In the genomic region with DNA sequence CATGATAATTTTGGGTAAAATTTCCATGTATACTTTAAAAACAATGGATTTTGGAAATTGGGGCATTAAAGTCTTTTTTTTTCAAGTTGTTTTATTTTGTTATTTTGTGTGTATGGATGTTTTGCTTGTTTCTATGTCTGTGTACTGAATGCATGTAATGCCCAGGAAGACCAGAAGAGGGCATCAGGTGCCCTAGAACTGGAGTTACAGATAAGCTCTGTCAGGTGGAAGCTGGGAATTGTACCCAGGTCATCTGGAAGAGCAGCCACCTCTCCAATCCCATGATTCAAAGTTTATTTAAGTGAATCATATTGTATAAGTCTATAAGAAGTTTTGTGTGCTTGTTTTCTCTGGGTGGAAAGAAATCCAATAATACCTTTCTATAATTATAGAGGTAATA, we compare ENCODE assay signal across 11 mouse cellular contexts.
DNase-seq lines count a peak whose midpoint lies in the region; ATAC-seq and TF ChIP-seq lines count a peak whose summit lies in the region.
"Had no signal": no experiment of that assay in that cellular context is flagged by ENCODE, and none has a peak within 500 bp of the region (broad histone marks: within the 10 kb centered on the region; RNA-seq: fewer than 3 reads in every experiment).

No protein-coding gene starts in this region.

- ATAC-seq in kidney, postnatal 0 days (replicated peaks; ENCODE audit: low FRiP score, low read depth) = no peak
- no peak for ATAC-seq in liver, postnatal 0 days
- no peak for ATAC-seq in neural tube, embryonic 15.5 days (ENCODE audit: low FRiP score)

- TF ChIP-seq EP300 in liver, postnatal 0 days (IDR thresholded peaks at IDR 0.05; ENCODE audit: low read depth) = no peak

- no peak overlapping the region for H3K9ac ChIP-seq in kidney, postnatal 0 days (ENCODE audit: low read depth, low read length)
- H3K9ac ChIP-seq in liver, postnatal 0 days (replicated peaks) = no peak overlapping the region
- H3K9ac ChIP-seq in neural tube, embryonic 15.5 days (replicated peaks) = no peak overlapping the region
- H3K9ac ChIP-seq: lung, embryonic 15.5 days; neural tube, embryonic 12.5 days had no signal

- DNase-seq in kidney, postnatal 0 days (ENCODE audit: low spot score) = no peak
- DNase-seq in kidney, adult 18-20 months = no peak
- peak; percentile 32 for DNase-seq in CD4-positive helper T cell, adult 2 months (ENCODE audit: low read depth, low spot score)
- peak; percentile 62 for DNase-seq in NIH3T3 (ENCODE audit: low read depth)
- no peak for DNase-seq in liver, postnatal 0 days
- no peak for DNase-seq in urinary bladder, postnatal 10 days (ENCODE audit: low spot score)
- DNase-seq in cerebellum, adult 8-10 months = no peak

- H3K4me2 ChIP-seq in kidney, postnatal 0 days (ENCODE audit: low read length) = no peak overlapping the region
- H3K4me2 ChIP-seq in liver, postnatal 0 days (ENCODE audit: low read depth, low read length) = no peak overlapping the region
- no peak overlapping the region for H3K4me2 ChIP-seq in neural tube, embryonic 15.5 days
- H3K4me2 ChIP-seq: lung, embryonic 15.5 days; neural tube, embryonic 12.5 days had no signal

- no peaks in the 10 kb centered on the region for H3K36me3 ChIP-seq in kidney, postnatal 0 days (ENCODE audit: insufficient read depth, low read length)
- H3K36me3 ChIP-seq in liver, postnatal 0 days (replicated peaks; ENCODE audit: insufficient read depth, low read length) = no peaks in the 10 kb centered on the region
- H3K36me3 ChIP-seq in neural tube, embryonic 15.5 days = no peaks in the 10 kb centered on the region
- H3K36me3 ChIP-seq: heart, embryonic 10.5 days; lung, embryonic 15.5 days; neural tube, embryonic 12.5 days had no signal

- no peaks in the 10 kb centered on the region for H3K9me3 ChIP-seq in kidney, postnatal 0 days (replicated peaks; ENCODE audit: low read length)
- H3K9me3 ChIP-seq in liver, postnatal 0 days (ENCODE audit: low read length) = no peaks in the 10 kb centered on the region
- H3K9me3 ChIP-seq in neural tube, embryonic 15.5 days (replicated peaks) = no peaks in the 10 kb centered on the region
- H3K9me3 ChIP-seq: heart, embryonic 10.5 days; lung, embryonic 15.5 days; neural tube, embryonic 12.5 days had no signal

- TF ChIP-seq CTCF in kidney, postnatal 0 days (IDR thresholded peaks at IDR 0.05; ENCODE audit: low read depth) = peak; percentile 57
- TF ChIP-seq CTCF in liver, postnatal 0 days (IDR thresholded peaks at IDR 0.05; ENCODE audit: low read depth) = peak; percentile 56

- H3K4me3 ChIP-seq in kidney, postnatal 0 days (replicated peaks; ENCODE audit: low read depth, low read length) = no peak overlapping the region
- no peak overlapping the region for H3K4me3 ChIP-seq in liver, postnatal 0 days (ENCODE audit: low read depth, low read length)
- H3K4me3 ChIP-seq in neural tube, embryonic 15.5 days (replicated peaks) = no peak overlapping the region
- H3K4me3 ChIP-seq: heart, embryonic 10.5 days; lung, embryonic 15.5 days; neural tube, embryonic 12.5 days had no signal

- no peaks in the 10 kb centered on the region for H3K4me1 ChIP-seq in kidney, postnatal 0 days (replicated peaks; ENCODE audit: insufficient read depth, low read length)
- no peaks in the 10 kb centered on the region for H3K4me1 ChIP-seq in liver, postnatal 0 days (ENCODE audit: insufficient read depth)
- peaks cover 6% of the 10 kb centered on the region for H3K4me1 ChIP-seq in neural tube, embryonic 15.5 days
- H3K4me1 ChIP-seq: heart, embryonic 10.5 days; lung, embryonic 15.5 days; neural tube, embryonic 12.5 days had no signal

- H3K27me3 ChIP-seq in kidney, postnatal 0 days (ENCODE audit: insufficient read depth, low read length) = no peaks in the 10 kb centered on the region
- no peaks in the 10 kb centered on the region for H3K27me3 ChIP-seq in liver, postnatal 0 days (ENCODE audit: insufficient read depth, low read length)
- no peaks in the 10 kb centered on the region for H3K27me3 ChIP-seq in neural tube, embryonic 15.5 days (replicated peaks)
- H3K27me3 ChIP-seq: lung, embryonic 15.5 days; neural tube, embryonic 12.5 days had no signal

- H3K27ac ChIP-seq in kidney, postnatal 0 days = no peak overlapping the region
- no peak overlapping the region for H3K27ac ChIP-seq in liver, postnatal 0 days (ENCODE audit: low read depth)
- no peak overlapping the region for H3K27ac ChIP-seq in neural tube, embryonic 15.5 days (replicated peaks)
- H3K27ac ChIP-seq: heart, embryonic 10.5 days; lung, embryonic 15.5 days; neural tube, embryonic 12.5 days had no signal

Comparison
In these comparisons a context has a peak if more than half of its experiments do, and no peak if none do; other contexts are left out.
1. DNase-seq: peak in CD4-positive helper T cell, adult 2 months (single experiment) and NIH3T3 (single experiment); none in kidney, postnatal 0 days (single experiment), kidney, adult 18-20 months (single experiment), liver, postnatal 0 days (single experiment), urinary bladder, postnatal 10 days (single experiment) and cerebellum, adult 8-10 months (single experiment).